19 mouse cellular contexts compared by ENCODE assay signal in genomic region chr2:141022971-141023370, GRCm38 (mm10).
DNase-seq lines count a peak whose midpoint lies in the region; ATAC-seq and TF ChIP-seq lines count a peak whose summit lies in the region.
"Had no signal": no experiment of that assay in that cellular context is flagged by ENCODE, and none has a peak within 500 bp of the region (broad histone marks: within the 10 kb centered on the region; RNA-seq: fewer than 3 reads in every experiment).

No protein-coding gene starts in this region.

- WGBS in forebrain, embryonic 12.5 days = 67% methylated on average over 4 of the region's 4 CpGs
- WGBS in forebrain, postnatal 0 days = 53% methylated on average over 4 of the region's 4 CpGs
- WGBS in forebrain, embryonic 14.5 days = 43% methylated on average over 4 of the region's 4 CpGs

- H3K4me3 ChIP-seq in forebrain, embryonic 12.5 days (replicated peaks) = no peak overlapping the region
- no peak overlapping the region for H3K4me3 ChIP-seq in forebrain, postnatal 0 days (ENCODE audit: low read depth, low read length)
- H3K4me3 ChIP-seq in forebrain, embryonic 14.5 days (ENCODE audit: low read depth, low read length) = no peak overlapping the region
- H3K4me3 ChIP-seq: embryonic facial prominence, embryonic 13.5 days; heart, embryonic 12.5 days; hindbrain, embryonic 10.5 days; hindbrain, embryonic 15.5 days had no signal

- H3K36me3 ChIP-seq in forebrain, embryonic 12.5 days (replicated peaks) = no peaks in the 10 kb centered on the region
- H3K36me3 ChIP-seq in forebrain, postnatal 0 days (ENCODE audit: insufficient read depth) = no peaks in the 10 kb centered on the region
- H3K36me3 ChIP-seq in forebrain, embryonic 14.5 days (ENCODE audit: control insufficient read depth, insufficient read depth, low read length) = no peaks in the 10 kb centered on the region
- H3K36me3 ChIP-seq: embryonic facial prominence, embryonic 13.5 days; heart, embryonic 12.5 days; hindbrain, embryonic 10.5 days; hindbrain, embryonic 15.5 days had no signal

- ATAC-seq in forebrain, embryonic 12.5 days (ENCODE audit: low FRiP score) = no peak
- ATAC-seq in forebrain, postnatal 0 days = no peak
- no peak for ATAC-seq in forebrain, embryonic 14.5 days
- ATAC-seq: inflammation-experienced regulatory T-cells, adult 6 months; intestine, postnatal 0 days had no signal

- H3K9me3 ChIP-seq in forebrain, embryonic 12.5 days = no peaks in the 10 kb centered on the region
- no peaks in the 10 kb centered on the region for H3K9me3 ChIP-seq in forebrain, postnatal 0 days (ENCODE audit: low read length)
- H3K9me3 ChIP-seq in forebrain, embryonic 14.5 days (replicated peaks; ENCODE audit: control insufficient read depth, low read length) = no peaks in the 10 kb centered on the region
- H3K9me3 ChIP-seq: embryonic facial prominence, embryonic 13.5 days; heart, embryonic 12.5 days; hindbrain, embryonic 10.5 days; hindbrain, embryonic 15.5 days had no signal

- peaks cover 19% of the 10 kb centered on the region for H3K4me1 ChIP-seq in forebrain, embryonic 12.5 days
- H3K4me1 ChIP-seq in forebrain, postnatal 0 days (ENCODE audit: insufficient read depth) = 0 out of 2 replicates have a peak, but pooled peaks cover 3% of the 10 kb centered on the region
- H3K4me1 ChIP-seq in forebrain, embryonic 14.5 days (ENCODE audit: control insufficient read depth, insufficient read depth, low read length) = peaks cover 11% of the 10 kb centered on the region; the same call in 1 of the 2 replicates
- H3K4me1 ChIP-seq: embryonic facial prominence, embryonic 13.5 days; heart, embryonic 12.5 days; hindbrain, embryonic 10.5 days had no signal

- no peak overlapping the region for H3K4me2 ChIP-seq in forebrain, embryonic 12.5 days
- H3K4me2 ChIP-seq in forebrain, postnatal 0 days (ENCODE audit: low read depth) = no peak overlapping the region
- H3K4me2 ChIP-seq in forebrain, embryonic 14.5 days (ENCODE audit: low read length) = no peak overlapping the region
- H3K4me2 ChIP-seq: embryonic facial prominence, embryonic 13.5 days; heart, embryonic 12.5 days; hindbrain, embryonic 15.5 days had no signal

- H3K9ac ChIP-seq in forebrain, embryonic 12.5 days = no peak overlapping the region
- H3K9ac ChIP-seq in forebrain, postnatal 0 days = no peak overlapping the region
- no peak overlapping the region for H3K9ac ChIP-seq in forebrain, embryonic 14.5 days (ENCODE audit: low read length)
- H3K9ac ChIP-seq: embryonic facial prominence, embryonic 13.5 days; heart, embryonic 12.5 days; hindbrain, embryonic 15.5 days had no signal

- no peaks in the 10 kb centered on the region for H3K27me3 ChIP-seq in forebrain, embryonic 12.5 days
- H3K27me3 ChIP-seq in forebrain, postnatal 0 days (ENCODE audit: insufficient read depth, low read length) = no peaks in the 10 kb centered on the region
- H3K27me3 ChIP-seq in forebrain, embryonic 14.5 days (replicated peaks; ENCODE audit: control insufficient read depth, insufficient read depth, low read length) = no peaks in the 10 kb centered on the region
- H3K27me3 ChIP-seq: embryonic facial prominence, embryonic 13.5 days; heart, embryonic 12.5 days; hindbrain, embryonic 15.5 days had no signal

- H3K27ac ChIP-seq in forebrain, embryonic 12.5 days = peak overlapping the region; percentile 73
- H3K27ac ChIP-seq in forebrain, postnatal 0 days (ENCODE audit: low read depth, low read length) = no peak overlapping the region
- H3K27ac ChIP-seq in forebrain, embryonic 14.5 days (ENCODE audit: low read depth, low read length) = no peak overlapping the region; the same call in 1 of the 2 replicates
- H3K27ac ChIP-seq: embryonic facial prominence, embryonic 13.5 days; hindbrain, embryonic 15.5 days had no signal

- TF ChIP-seq CTCF in forebrain, postnatal 0 days (IDR thresholded peaks at IDR 0.05; ENCODE audit: low read depth) = no peak

- DNase-seq in cerebellum, postnatal 14 days = peak; percentile 11 to 38
- DNase-seq in cerebellum, adult 9-10 months = no peak
- DNase-seq in forebrain, postnatal 0 days = no peak
- DNase-seq in ovary, postnatal 36 days (ENCODE audit: low spot score) = peak; percentile 2
- DNase-seq in ovary, postnatal 14 days (ENCODE audit: low spot score) = no peak
- DNase-seq in forebrain, embryonic 14.5 days (ENCODE audit: low spot score) = peak; percentile 33
- no peak for DNase-seq in thymus, postnatal 4 days
- DNase-seq: adrenal gland, adult 2 months; adrenal gland, postnatal 25 days; gastrocnemius, postnatal 10 days; heart, adult 18-20 months; kidney, adult 8-10 months had no signal

Comparison
In these comparisons a context has a peak if more than half of its experiments do, and no peak if none do; other contexts are left out.
1. DNase-seq: peak in cerebellum, postnatal 14 days (2 of 2), ovary, postnatal 36 days (single experiment) and forebrain, embryonic 14.5 days (single experiment); none in cerebellum, adult 9-10 months (single experiment), forebrain, postnatal 0 days (single experiment), ovary, postnatal 14 days (single experiment) and thymus, postnatal 4 days (single experiment).